Mouse (Mus musculus): ENCODE measurements around the gene Lrguk.

- TF ChIP-seq CTCF (IDR thresholded peaks at IDR 0.05; ENCODE audit: insufficient read depth, low read length): no peak
- no peak for TF ChIP-seq POLR2A (IDR thresholded peaks at IDR 0.05; ENCODE audit: borderline replicate concordance, extremely low read depth, low read depth, low read length)
These were observed 38.0 kb downstream of the Lrguk start for GRCm38 (mm10) chr6:34067271-34067670.
